Mouse (Mus musculus) C2C12 (cell line): ENCODE data around the gene Nav3.

Experiments used
- CEBPB ChIP-seq: IDR thresholded peaks from one replicate; pipeline ENCODE4 v1.6.1; 2011; ENCODE audit warnings: low read depth, mild to moderate bottlenecking, control low read depth, moderate library complexity
- CTCF ChIP-seq: IDR thresholded peaks from one replicate; pipeline ENCODE4 v1.5.1; 2011; ENCODE audit not compliant: control insufficient read depth, insufficient read depth, insufficient read length
- FOSL1 ChIP-seq: IDR thresholded peaks from one replicate; pipeline ENCODE4 v1.8.0; 2011; ENCODE audit warnings: mild to moderate bottlenecking, low read length; ENCODE audit not compliant: poor library complexity, insufficient read depth, severe bottlenecking
- MAX ChIP-seq: IDR thresholded peaks from one replicate; pipeline ENCODE4 v1.6.1; 2011; ENCODE audit warnings: mild to moderate bottlenecking, control low read depth
- MYOD1 ChIP-seq: IDR thresholded peaks from one replicate; pipeline ENCODE4 v1.6.1; 2011; ENCODE audit warnings: low read depth; ENCODE audit not compliant: control insufficient read depth, insufficient read length
- MYOG ChIP-seq: IDR thresholded peaks from one replicate; pipeline ENCODE4 v1.6.1; 2011; ENCODE audit not compliant: control insufficient read depth, insufficient read length; ENCODE audit errors: extremely low read depth
- USF1 ChIP-seq: IDR thresholded peaks from one replicate; pipeline ENCODE4 v1.6.1; 2011; ENCODE audit warnings: low read depth, mild to moderate bottlenecking, control low read depth, moderate library complexity

DNA sequence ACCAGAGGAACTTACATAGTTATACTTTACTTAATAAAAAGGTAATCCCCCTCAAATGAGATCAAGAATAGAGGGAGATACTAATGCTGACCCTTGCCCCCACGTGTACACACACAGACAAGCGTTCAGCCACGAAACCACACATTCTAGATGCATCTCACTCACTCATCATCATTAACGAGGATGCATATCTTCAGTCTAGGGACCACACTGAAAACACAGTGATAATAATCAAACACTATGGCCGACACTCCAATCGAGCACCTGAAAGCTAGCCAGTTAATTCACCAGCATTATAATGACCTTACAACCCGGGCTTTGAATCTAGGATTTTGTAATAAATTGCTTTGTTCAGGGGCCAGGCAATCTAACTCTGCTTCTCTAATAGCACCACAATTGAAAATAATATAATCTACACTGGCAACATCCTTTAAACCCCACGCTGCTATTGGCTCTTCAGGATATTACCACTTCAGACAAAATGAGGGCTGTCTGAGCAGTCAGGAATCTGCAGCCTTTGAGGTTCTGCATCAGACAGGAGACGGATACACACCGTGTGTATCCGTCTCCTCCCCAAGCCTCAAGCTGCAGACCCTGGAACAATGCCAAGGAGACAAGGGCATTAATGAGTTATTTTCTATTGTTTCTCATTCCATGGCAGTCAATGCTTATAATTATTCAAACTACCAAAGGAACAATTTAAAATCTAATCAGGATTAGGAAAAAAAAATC is 83.1 kb downstream of the Nav3 start:
- no peak for TF ChIP-seq CTCF
- TF ChIP-seq MYOD1, result no peak
- TF ChIP-seq CEBPB, result no peak
- TF ChIP-seq MYOG, result no peak
- TF ChIP-seq MAX, result no peak
- no peak for TF ChIP-seq USF1
- no peak for TF ChIP-seq FOSL1
